Mouse (Mus musculus): ENCODE results near the gene N6amt1.

Gene N6amt1

DNA sequence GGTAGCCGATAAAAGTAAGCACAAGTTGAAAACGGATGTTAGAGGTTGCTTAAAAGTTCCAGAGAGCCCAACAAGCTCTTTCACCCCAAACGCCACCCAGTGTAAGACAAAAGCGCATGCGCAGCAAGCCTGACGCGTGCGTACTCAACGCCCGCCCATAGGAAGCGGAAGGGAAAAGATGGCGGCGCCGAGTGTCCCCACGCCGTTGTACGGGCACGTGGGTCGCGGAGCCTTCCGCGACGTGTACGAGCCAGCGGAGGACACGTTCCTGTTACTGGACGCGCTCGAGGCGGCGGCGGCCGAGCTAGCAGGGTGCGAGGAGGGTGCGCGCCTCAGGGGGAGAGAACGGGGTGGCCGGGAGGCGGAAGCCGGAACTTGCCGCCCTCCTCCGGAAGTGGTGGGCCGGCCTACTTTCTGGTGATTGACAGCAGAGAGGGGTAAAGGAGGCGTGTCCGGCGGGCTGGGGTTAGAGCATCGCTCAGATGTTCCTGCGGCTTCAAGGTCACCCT, at the start of gene N6amt1:
TSS of gene N6amt1 (plus strand) at position 111 of the 509 bp plus-strand sequence.
- DNase-seq (ENCODE audit: low read depth, low spot score), result peak; percentile 98

DNA sequence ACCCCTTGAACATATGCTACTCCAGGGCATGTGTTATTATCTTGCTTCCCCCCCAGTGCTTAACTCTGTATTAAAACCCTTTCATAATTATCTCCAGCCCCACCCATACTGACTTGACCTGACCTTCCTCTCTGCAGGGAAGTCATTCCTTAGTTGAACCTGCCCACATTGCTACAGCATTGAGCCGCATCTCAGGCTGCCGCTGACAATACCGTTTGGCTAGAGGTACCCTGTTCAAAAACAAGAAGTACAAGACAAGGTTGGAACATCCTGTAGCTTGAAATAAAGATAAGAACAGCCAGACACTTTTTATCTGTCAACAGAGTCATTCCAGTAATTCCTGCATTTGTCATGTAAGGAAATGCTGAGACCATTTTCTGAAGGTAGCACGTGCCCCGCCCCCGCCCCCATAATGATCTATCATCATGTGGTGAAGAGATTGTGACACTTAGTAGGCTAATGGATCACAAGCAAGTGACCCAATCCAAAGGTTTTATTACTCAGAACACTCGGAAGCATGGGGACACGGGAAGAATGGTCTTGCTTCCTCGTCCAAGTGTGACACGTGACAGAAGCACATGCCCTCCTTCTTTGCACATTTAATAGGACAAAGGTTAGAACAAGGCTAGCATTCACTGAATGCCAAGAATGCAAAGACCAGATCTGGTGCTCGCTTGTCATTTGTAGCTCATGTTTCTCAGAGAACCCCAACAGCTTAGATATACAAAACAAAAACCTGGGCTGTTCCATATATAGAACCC, 48.6 kb upstream of the N6amt1 start:
- DNase-seq (ENCODE audit: low read depth, low spot score), result no peak

DNA sequence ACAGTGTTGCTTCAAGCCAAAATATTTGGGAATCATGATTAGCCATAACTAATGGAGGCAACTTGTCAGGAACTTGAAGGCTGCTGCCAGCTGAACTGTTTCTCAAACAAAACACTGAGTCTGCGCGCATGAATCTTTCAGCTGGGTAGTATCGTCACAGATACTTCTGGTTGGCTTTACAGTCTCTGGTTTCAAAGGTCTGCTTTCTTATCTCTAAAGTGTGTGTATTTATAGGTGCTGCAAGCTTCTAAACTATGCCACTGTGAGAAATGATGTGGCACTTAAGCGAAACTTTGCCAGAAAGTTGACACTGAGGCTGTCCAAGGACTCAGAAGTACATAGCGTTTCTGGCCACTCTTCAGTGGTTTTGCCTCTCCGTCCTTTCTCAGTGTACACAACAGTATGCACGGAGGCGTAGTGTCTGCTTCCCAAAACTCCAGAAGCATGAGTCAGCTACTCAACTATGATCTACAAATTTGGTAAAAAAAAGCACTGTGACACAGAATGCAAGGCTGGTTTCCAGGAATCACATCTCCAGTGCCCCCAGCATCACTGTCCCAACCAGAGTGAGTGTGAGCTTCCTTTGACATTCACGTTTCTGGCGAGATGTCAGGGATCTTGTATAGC, 46.8 kb upstream of the N6amt1 start:
- DNase-seq (ENCODE audit: low read depth, low spot score), result no peak

DNA sequence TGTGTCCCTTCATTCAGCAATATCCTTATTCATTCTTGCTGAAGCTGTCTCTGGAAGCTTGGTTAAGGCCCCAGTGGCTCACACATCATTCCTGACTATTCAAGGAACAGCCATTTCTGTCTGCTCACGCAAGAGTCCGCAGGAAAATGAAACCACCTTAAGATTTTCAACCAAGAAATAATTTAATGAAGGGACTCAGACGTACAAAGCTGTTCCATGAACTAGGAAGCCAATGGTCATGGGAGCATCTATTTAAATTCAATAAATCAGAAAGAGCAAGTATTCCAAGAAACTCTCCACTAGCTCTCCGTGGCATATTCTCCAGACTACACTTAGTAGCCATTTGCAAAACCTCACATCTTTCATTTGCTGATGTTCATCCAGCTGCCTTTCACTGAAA, 43.3 kb upstream of the N6amt1 start:
- no peak for DNase-seq (ENCODE audit: low read depth, low spot score)

DNA sequence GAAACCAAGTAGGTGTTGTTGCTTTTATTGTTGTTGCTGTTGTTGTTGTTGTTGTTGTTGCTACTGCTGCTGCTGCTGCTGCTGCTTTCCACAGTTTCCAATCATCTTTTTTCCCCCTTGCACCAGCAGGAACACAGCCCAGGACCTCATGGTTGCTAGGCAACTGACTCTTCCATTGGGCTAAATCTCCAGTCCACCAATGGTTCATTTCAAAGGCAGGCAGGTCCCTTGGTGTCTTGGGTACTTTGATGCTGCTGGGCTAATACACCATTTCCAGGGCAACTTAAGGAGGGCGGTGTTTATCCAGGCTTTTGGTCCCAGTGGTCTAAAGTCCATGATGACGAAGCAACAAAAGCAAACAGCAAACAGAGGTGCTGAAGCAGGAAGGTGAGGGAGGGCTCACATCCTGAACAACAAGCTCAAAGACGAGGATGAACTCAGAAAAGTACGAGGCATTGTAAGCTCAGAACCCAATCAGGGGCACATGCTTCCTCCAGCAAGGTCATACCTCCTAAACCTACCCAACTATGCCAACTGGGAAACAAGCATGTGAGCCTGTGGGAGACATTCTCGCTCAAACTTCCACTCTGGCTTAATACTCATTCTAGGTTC, 35.7 kb upstream of the N6amt1 start:
- DNase-seq (ENCODE audit: low read depth, low spot score), result no peak

DNA sequence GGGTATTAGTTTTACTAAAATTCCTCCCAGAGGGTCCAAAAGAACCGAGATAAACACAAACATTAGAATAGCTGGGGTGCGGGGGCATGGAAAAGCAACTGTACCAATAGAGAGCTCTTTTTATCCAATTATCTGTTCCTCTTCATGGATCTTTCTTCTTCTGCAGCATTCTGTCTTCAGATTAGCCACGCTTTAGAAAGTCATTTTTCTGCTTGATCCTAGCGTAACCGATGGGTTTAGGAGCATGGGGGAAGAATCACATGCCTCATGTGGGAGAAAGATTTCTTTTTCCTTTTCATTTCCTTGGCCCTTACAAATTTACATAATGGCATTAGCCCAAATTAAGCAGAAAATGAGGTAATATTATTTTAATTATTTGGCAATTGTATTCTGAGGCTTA, 35.0 kb upstream of the N6amt1 start:
- DNase-seq (ENCODE audit: low read depth, low spot score), result no peak

DNA sequence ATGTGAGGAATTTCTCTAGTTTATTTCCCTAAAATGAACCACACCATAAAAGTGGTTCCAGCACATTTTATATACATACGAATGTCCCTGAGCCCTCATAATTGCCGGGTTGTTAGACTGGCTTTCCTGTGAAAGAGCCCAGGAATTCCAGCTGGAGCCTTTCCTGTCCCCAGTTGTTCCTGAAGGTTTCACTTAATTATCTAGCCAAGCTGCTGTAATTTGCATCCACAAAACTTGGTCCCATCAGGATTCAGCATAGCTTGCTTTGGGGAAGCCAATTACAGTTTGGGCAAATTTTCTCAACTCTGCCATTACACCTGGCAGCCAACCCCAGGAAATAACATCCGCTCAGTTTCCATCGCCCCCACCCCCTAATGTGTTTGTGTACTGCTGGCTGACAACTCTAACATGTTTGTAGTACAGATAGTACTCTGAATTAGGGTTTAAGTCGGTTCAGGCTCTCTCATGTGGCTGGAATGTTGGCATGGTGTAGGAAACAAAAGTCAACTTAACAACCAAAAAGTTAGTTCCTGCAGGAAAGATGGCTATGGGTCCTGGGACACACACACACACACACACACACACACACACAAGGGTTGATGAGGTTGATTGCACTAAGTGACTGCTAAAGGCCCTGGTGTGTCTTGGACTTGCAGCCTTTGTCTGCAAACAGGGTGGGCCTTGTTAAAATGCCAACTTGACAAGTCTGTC, 34.3 kb upstream of the N6amt1 start:
- DNase-seq (ENCODE audit: low read depth, low spot score), result no peak

DNA sequence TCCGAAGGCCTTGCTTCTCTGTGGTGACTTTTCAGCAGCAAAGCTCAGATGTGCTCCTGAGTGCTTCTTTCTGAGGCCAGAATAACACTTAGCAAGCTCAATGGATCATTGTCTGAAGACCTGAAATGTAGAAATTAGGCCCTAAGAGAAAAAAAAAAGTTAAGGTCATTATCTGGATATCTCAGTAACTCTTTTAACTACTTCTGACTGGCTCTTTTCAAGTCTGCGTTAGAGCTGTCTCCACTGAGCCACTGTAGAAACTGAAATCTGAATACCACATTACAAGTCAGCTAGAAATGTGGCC, 33.8 kb upstream of the N6amt1 start:
- no peak for DNase-seq (ENCODE audit: low read depth, low spot score)

DNA sequence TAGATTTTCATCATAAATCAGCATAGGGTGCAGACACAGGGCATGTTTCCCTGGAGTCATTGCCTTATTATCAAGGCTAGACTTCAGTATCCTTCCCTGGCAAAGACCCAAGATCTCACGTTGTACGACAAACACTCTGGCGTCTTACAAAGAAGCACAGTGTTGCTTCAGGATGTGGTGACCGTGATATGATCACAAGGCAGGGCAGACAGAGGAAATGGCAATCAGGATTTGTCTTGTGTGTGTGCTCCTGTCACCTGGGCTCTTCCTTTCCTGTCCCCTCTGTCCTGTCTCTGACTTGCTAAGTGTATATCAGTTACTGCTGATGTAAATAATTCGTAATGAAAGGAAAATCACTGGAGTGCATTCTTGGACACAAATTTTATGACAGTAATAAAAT, 29.4 kb upstream of the N6amt1 start:
- no peak for DNase-seq (ENCODE audit: low read depth, low spot score)

DNA sequence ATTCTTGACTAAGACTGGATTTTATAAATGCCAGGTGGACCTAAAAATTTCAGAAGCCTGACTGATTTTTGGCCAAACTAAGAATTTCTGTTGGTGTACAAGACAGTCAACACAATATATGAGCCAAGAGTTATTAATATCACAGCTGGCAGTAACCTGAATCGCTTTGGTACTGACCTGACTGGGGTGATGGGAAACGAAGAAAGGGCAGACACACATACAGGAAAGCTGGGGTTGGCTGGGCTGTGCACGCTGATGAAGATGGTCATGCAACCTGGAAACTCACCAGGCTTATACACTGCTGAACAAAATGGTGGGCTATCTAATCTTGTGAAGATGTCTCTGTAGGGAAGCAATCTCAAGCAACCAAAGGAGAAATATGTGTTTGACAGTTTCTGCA, 24.0 kb upstream of the N6amt1 start:
- no peak for DNase-seq (ENCODE audit: low read depth, low spot score)

DNA sequence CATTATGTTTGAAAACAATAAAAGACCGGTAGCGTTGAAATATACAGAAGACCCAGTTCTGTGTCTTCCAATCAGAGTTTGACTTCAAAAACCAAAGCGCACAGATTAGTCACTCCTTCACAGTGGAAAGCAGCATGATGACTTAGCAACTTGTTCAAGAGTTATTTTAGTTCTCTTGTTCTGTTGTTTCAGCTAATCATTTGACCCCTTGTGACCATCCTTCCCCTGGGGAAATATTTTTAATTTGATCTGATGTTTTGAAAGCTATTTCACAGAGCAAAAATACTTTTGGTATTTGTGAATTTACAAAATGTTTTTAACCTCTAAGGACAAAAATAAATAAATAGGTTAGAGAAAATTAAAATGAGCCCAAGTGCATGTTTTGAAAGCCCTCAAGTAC, 19.2 kb upstream of the N6amt1 start:
- no peak for DNase-seq (ENCODE audit: low read depth, low spot score)

DNA sequence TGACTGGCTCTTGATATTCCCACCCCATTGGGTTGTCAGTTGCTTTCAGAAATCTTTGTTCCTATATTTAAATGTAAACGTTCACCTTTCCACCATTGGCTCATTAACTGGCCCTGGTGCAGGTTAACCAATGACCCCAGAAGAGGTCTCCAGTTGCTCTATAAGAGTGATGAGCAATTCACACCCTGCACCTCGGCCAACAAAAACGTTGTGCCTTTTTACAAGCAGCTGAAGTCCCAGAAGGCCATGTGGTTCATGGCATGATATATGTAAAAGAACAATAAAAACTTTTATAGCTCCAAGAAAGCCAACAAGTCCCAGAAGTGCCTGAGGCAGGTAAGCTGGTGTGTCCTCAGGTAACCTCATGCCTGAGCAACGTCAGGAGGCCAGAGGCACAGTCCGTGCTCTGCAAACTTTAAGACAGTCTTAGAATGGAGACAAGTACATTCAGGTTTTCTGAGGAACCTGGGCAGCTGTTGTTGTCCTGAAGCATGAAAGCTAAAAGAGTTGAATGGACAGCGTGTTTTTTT, 12.9 kb upstream of the N6amt1 start:
- DNase-seq (ENCODE audit: low read depth, low spot score), result no peak

DNA sequence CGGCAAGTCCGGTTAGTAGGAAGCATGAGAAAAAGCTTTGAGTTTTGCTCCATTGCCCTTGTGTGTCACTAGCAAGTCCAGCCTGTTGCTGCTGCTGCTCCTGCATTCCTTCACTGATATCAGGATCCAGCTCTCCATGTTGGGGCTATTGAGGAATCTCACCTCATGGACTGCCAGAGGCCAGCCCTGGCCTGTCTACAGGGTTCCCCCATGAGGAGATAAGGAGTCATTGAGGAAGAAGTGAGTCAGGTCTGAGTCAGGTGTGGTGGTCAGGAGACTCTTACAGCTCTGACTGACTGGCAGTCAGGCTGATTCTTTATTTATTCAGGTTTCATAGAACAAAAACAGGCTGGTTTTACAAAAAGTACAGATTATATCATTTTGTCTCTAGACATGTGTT, 5.9 kb upstream of the N6amt1 start:
- DNase-seq (ENCODE audit: low read depth, low spot score), result no peak

DNA sequence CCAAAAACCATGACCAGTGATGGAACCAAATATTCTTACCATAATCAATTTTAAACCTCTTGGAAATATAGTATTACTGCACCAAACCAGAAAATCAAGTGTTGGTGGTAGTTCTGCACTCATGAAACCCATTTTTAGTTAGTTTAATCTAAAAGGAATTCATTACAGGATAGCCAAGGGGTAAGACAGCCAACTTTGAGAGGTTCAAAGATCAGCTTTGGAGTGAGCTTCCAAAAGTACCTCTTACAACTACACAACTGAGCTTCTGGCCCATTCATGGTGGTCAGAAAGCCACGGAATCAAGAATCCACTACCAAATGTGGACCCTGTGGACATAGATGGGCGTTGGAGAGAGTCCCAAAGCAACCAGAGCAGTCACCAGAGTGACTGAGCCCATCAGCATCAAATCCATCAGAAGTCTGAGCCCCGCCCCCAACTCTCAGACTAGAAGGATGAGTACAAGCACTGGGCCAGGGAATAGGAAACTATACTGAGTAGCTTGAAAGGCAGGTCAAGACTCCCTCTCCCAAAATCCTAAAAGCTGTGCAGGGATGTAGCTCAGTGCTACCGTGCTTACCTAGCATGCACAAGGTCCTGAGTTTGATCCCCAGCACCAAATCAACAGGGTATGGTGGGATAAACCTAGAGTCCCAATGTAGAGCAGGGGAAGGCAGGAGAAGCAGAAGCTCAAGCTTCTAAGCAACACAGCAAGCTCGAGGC, 2.4 kb upstream of the N6amt1 start:
- no peak for DNase-seq (ENCODE audit: low read depth, low spot score)

DNA sequence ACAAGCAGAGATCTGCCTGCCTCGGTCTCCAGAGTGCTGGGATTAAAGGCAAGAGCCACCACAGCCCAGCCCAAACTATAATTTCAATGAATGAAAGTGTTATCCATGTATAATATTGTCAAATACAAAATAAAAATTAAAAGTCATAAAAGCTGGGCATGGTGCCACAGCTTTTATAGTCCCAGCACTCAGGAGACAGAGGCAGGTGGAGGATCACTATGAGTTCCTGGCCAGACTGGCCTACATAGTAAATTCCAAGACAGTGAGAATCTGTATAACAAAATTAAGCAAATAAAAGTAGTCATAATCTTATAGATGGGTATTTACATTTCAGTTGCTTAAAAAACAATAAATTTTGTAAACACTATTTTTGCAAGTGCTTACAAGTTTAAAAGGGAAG, 380 bp upstream of the N6amt1 start:
- no peak for DNase-seq (ENCODE audit: low read depth, low spot score)

DNA sequence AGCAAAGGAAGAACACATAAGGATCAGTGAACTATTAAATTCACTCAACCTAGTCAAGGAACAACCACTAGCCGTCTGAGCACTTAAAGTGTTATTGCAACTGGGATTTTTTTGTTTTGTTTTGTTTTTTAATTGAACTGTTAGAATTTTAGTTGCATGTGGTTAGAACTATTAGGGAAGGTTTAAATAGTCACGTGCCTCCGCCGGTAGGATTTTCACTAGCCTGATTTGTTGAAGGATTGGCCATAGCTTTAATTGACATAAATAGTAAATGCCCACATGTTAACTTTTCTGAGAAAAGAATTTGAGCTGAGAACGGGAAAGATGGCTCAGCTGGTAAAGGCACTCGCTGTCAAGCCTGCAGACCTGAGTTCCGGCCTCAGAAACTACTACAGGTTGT, 763 bp downstream of the N6amt1 start:
- no peak for DNase-seq (ENCODE audit: low read depth, low spot score)

DNA sequence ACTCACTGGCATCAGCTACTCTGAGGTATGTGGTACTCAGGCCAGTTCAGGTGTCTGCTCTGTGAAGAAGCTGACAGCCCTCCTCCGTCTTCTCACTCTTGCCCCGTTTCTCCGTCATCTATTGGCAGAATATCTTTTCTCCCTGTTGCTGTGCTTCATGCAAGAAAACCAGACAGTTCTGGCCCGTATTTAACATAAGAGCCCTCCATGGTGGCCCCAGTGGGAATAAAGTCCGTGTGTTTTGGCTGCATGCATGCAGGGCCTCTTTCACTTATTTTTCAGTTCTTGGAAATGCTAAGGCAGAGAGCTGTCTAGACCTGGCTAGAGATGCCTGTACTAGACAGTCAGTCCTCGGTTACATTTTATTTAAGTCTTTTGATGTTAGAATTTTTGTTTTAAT, 6.1 kb downstream of the N6amt1 start:
- DNase-seq (ENCODE audit: low read depth, low spot score), result no peak

DNA sequence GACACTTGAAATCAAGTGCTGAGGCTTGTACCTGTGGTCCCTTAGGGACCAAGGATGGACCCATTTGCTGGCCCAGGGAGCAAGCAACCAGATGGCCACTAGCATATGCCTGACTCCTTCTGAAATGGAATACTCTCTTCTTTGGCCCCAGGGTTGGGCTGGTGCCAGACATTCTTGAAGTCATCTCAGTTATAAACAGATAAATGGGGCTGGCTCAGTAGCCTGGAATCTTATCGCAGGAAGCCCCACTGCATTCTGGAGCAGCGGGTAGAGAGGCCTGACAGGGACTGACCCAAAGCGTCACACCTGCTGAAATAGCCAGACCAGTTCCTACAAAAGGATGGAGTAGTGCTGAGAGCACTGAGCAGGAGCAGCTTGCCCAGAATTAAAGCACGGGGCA, 10.2 kb downstream of the N6amt1 start:
- no peak for DNase-seq (ENCODE audit: low read depth, low spot score)

DNA sequence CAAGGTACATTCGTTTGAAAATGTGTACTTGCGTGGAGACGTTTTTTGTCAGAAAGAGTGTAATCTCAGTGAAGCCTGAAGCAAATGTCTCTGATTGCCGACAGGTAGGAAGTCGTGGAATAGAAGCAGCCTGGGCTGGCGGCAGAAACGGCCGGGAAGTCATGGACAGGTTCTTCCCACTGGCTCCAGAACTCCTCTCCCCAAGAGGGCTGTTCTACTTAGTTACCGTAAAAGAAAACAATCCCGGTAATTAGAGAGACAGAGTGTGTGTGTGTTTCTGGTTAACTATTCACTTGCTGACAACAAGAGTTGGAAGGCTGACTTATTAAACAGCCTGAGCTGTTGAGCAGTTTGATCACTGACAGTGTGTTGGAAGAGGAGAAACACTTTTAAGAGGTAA, 12.1 kb downstream of the N6amt1 start:
- DNase-seq (ENCODE audit: low read depth, low spot score), result no peak

DNA sequence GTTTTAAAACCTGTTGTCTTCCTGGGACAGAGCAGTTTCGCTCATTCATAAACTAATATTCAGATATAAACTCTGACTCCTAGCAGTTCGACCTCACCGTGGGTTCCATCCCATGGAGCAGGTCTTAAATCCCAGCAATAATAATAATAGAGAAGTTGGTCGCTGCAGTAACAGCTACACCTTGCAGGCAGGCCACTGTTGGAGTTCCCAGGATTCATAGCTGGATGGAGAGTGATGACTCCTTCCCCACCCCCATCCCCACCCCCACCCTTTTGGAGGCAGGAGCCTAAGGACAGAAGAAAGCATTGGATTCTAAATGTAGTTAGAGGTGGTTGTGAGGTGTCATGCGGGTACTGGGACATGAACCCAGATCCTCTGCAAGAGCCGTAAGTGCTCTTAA, 12.5 kb downstream of the N6amt1 start:
- DNase-seq (ENCODE audit: low read depth, low spot score), result no peak

DNA sequence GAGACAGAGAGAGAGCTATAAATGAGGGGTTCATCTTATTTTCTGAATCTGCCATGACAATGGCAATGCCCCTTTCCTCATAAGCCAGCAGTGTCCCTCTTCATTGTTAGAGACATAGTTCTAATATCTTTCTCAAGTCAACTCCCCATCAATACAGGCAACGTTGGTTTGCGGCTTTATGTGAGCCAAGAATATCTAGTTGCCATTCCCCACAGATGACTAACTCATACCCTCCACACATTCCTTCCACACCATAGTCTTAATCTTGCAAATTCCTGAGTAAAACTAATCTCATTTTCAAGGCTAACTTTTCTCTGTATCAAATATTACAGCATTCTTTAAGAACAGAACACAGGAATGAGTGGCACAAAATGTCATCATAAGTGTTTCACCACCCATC, 29.0 kb downstream of the N6amt1 start:
- no peak for DNase-seq (ENCODE audit: low read depth, low spot score)

DNA sequence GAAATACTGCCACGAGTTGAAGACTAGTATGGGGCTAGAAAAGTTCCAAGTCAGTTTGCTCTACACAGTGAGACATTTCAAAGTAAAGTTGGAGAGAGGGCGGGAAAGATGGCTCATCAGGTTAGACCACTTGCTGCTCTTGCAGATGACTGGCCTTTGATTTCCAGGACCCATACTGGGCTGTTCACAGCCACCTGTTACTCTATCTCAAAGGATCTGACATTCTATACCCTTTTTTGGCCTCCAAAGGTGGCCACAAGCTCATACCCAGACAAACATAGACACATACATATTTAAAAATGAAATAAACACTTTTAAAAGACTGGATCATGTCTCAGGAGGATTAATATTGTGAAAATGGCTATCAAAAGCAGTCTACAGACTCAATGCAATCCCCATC, 30.4 kb downstream of the N6amt1 start:
- DNase-seq (ENCODE audit: low read depth, low spot score), result no peak

All from A20 (cell line).